8 mouse cellular contexts compared by ENCODE assay signal in genomic region chr2:37442611-37443591, GRCm38 (mm10). TPM values are rescaled to one million over a fixed set of nuclear protein-coding genes. Genes with fewer than 3 reads are reported as not detected.
DNase-seq lines count a peak whose midpoint lies in the region; ATAC-seq and TF ChIP-seq lines count a peak whose summit lies in the region.

Gene Zbtb26, minus strand, starts transcription at chr2:37443135.
Gene Zbtb6, minus strand, starts transcription at chr2:37443171.
Gene Rabgap1, plus strand, starts transcription at chr2:37443279.

- peak; percentile 96 for DNase-seq in ES-CJ7 (ENCODE audit: low read depth, low spot score)
- DNase-seq in heart, postnatal 10 days: peak; percentile 97 to 99
- DNase-seq in large intestine, adult 2 months (ENCODE audit: low read depth, low spot score): peak; percentile 92
- DNase-seq in stomach, postnatal 0 days (ENCODE audit: low spot score): peak; percentile 97

- H3K4me1 ChIP-seq in forebrain, embryonic 13.5 days: peaks cover 23% of the 10 kb centered on the region
- H3K4me1 ChIP-seq in liver, embryonic 16.5 days (ENCODE audit: control insufficient read depth, low read depth, low read length): peaks cover 12% of the 10 kb centered on the region
- peaks cover 6% of the 10 kb centered on the region; the same call in 1 of the 2 replicates for H3K4me1 ChIP-seq in neural tube, embryonic 12.5 days
- H3K4me1 ChIP-seq in stomach, postnatal 0 days (replicated peaks; ENCODE audit: control insufficient read depth, insufficient read depth): no peaks in the 10 kb centered on the region; the same call in 1 of the 2 replicates

- no peaks in the 10 kb centered on the region for H3K27me3 ChIP-seq in forebrain, embryonic 13.5 days
- H3K27me3 ChIP-seq in liver, embryonic 16.5 days (ENCODE audit: control insufficient read depth, insufficient read depth, low read depth, low read length): no peaks in the 10 kb centered on the region
- no peaks in the 10 kb centered on the region for H3K27me3 ChIP-seq in neural tube, embryonic 12.5 days (replicated peaks)
- no peaks in the 10 kb centered on the region for H3K27me3 ChIP-seq in stomach, postnatal 0 days (ENCODE audit: control insufficient read depth, insufficient read depth, low read length)

- H3K4me3 ChIP-seq in forebrain, embryonic 13.5 days: peak within 1 kb of the TSS; percentile 83
- peak within 1 kb of the TSS; percentile 87 for H3K4me3 ChIP-seq in liver, embryonic 16.5 days (ENCODE audit: low read depth, low read length)
- H3K4me3 ChIP-seq in neural tube, embryonic 12.5 days: peak within 1 kb of the TSS; percentile 84
- peak within 1 kb of the TSS; percentile 94 for H3K4me3 ChIP-seq in stomach, postnatal 0 days (ENCODE audit: low read depth, low read length)

- intact Hi-C loops in heart, postnatal 10 days (cut with DNase I): no loop called here

- peak within 1 kb of the TSS; percentile 87 for H3K4me2 ChIP-seq in forebrain, embryonic 13.5 days
- H3K4me2 ChIP-seq in liver, embryonic 16.5 days (ENCODE audit: low read depth, low read length): peak within 1 kb of the TSS; percentile 80
- H3K4me2 ChIP-seq in neural tube, embryonic 12.5 days (replicated peaks): peak within 1 kb of the TSS; percentile 74
- peak within 1 kb of the TSS; percentile 70 for H3K4me2 ChIP-seq in stomach, postnatal 0 days (replicated peaks; ENCODE audit: low read depth)

- H3K27ac ChIP-seq in forebrain, embryonic 13.5 days: peak within 1 kb of the TSS; percentile 84
- peak within 1 kb of the TSS; percentile 87 for H3K27ac ChIP-seq in liver, embryonic 16.5 days (ENCODE audit: low read length)
- peak within 1 kb of the TSS; percentile 66 for H3K27ac ChIP-seq in neural tube, embryonic 12.5 days
- H3K27ac ChIP-seq in stomach, postnatal 0 days (replicated peaks): peak within 1 kb of the TSS; percentile 94

- peak; percentile 99 for ATAC-seq in cerebellum, adult (ENCODE audit: insufficient number of reproducible peaks, low FRiP score, low TSS enrichment)
- ATAC-seq in forebrain, embryonic 13.5 days: peak; percentile 99
- ATAC-seq in liver, embryonic 16.5 days (ENCODE audit: low read depth): peak; percentile 99
- ATAC-seq in neural tube, embryonic 12.5 days (ENCODE audit: low FRiP score, low read depth): peak; percentile 99
- peak; percentile 99 for ATAC-seq in stomach, postnatal 0 days (ENCODE audit: low FRiP score, low TSS enrichment)

- TF ChIP-seq CTCF in stomach, postnatal 0 days (IDR thresholded peaks at IDR 0.05; ENCODE audit: low read depth): 0 out of 2 replicates have a peak, but pooled peaks have one; percentile 4

- H3K36me3 ChIP-seq in forebrain, embryonic 13.5 days (ENCODE audit: poor library complexity, severe bottlenecking): no peaks in the 10 kb centered on the region
- no peaks in the 10 kb centered on the region for H3K36me3 ChIP-seq in liver, embryonic 16.5 days (ENCODE audit: control insufficient read depth, insufficient read depth)
- H3K36me3 ChIP-seq in neural tube, embryonic 12.5 days: no peaks in the 10 kb centered on the region
- no peaks in the 10 kb centered on the region for H3K36me3 ChIP-seq in stomach, postnatal 0 days (ENCODE audit: control insufficient read depth, insufficient read depth, low read length)

- WGBS in forebrain, embryonic 13.5 days: under 1% methylated on average over 51 of the region's 51 CpGs
- 1% methylated on average over 51 of the region's 51 CpGs for WGBS in large intestine, adult 2 months
- WGBS in liver, embryonic 16.5 days (ENCODE audit: insufficient replicate concordance): under 1% methylated on average over 51 of the region's 51 CpGs
- WGBS in neural tube, embryonic 12.5 days: 1% methylated on average over 51 of the region's 51 CpGs
- under 1% methylated on average over 50 of the region's 51 CpGs for WGBS in stomach, postnatal 0 days

- peak within 1 kb of the TSS; percentile 96 for H3K9ac ChIP-seq in forebrain, embryonic 13.5 days
- H3K9ac ChIP-seq in liver, embryonic 16.5 days (ENCODE audit: low read depth, low read length): peak within 1 kb of the TSS; percentile 87
- H3K9ac ChIP-seq in neural tube, embryonic 12.5 days: peak within 1 kb of the TSS; percentile 90
- H3K9ac ChIP-seq in stomach, postnatal 0 days (ENCODE audit: low read length): peak within 1 kb of the TSS; percentile 98

- H3K9me3 ChIP-seq in forebrain, embryonic 13.5 days (replicated peaks): no peaks in the 10 kb centered on the region
- H3K9me3 ChIP-seq in liver, embryonic 16.5 days (replicated peaks; ENCODE audit: control insufficient read depth, low read length): no peaks in the 10 kb centered on the region
- H3K9me3 ChIP-seq in neural tube, embryonic 12.5 days: no peaks in the 10 kb centered on the region
- no peaks in the 10 kb centered on the region for H3K9me3 ChIP-seq in stomach, postnatal 0 days (ENCODE audit: control insufficient read depth, low read length)

- TF ChIP-seq EP300 in stomach, postnatal 0 days (optimal IDR thresholded peaks at IDR 0.05): no peak

RNA-seq across cellular contexts. Expression of gene Zbtb26, which starts in this region (rescaled TPM):
- 8.9 and 9.3 TPM in 2 replicates for polyA plus RNA-seq in forebrain, embryonic 13.5 days (2015; fragmentation: Nextera tagmentation; extraction: Ambion mirVana)
- total RNA-seq in heart, postnatal 10 days (2021): 1 to 10 TPM; 4.5 to 5.1 TPM
- 0.97 and 2.1 TPM in 2 replicates for polyA plus RNA-seq in large intestine, adult 2 months (2012; rRNA removed)
- polyA plus RNA-seq in liver, embryonic 16.5 days (2015; fragmentation: Nextera tagmentation; extraction: Ambion mirVana): 1.8 TPM in 2 replicates
- polyA plus RNA-seq in neural tube, embryonic 12.5 days (2016; fragmentation: Nextera tagmentation; extraction: Ambion mirVana): 10.9 and 11.3 TPM in 2 replicates
- 1.7 and 1.9 TPM in 2 replicates for polyA plus RNA-seq in stomach, postnatal 0 days (2015; fragmentation: Nextera tagmentation; extraction: Ambion mirVana)

RNA-seq across cellular contexts. Expression of gene Zbtb6, which starts in this region (rescaled TPM):
- polyA plus RNA-seq in forebrain, embryonic 13.5 days (2015; fragmentation: Nextera tagmentation; extraction: Ambion mirVana): 12.7 and 16.0 TPM in 2 replicates
- total RNA-seq in heart, postnatal 10 days (2021): 1 to 10 TPM; 6.0 to 6.2 TPM
- 2.2 and 3.3 TPM in 2 replicates for polyA plus RNA-seq in large intestine, adult 2 months (2012; rRNA removed)
- polyA plus RNA-seq in liver, embryonic 16.5 days (2015; fragmentation: Nextera tagmentation; extraction: Ambion mirVana): 2.9 and 3.1 TPM in 2 replicates
- 11.7 and 13.1 TPM in 2 replicates for polyA plus RNA-seq in neural tube, embryonic 12.5 days (2016; fragmentation: Nextera tagmentation; extraction: Ambion mirVana)
- polyA plus RNA-seq in stomach, postnatal 0 days (2015; fragmentation: Nextera tagmentation; extraction: Ambion mirVana): 3.1 and 3.2 TPM in 2 replicates

RNA-seq across cellular contexts. Expression of gene Rabgap1, which starts in this region (rescaled TPM):
- 61.9 and 63.8 TPM in 2 replicates for polyA plus RNA-seq in forebrain, embryonic 13.5 days (2015; fragmentation: Nextera tagmentation; extraction: Ambion mirVana)
- 10 to 100 TPM; 45.9 to 56.7 TPM for total RNA-seq in heart, postnatal 10 days (2021)
- 5.0 and 7.4 TPM in 2 replicates for polyA plus RNA-seq in large intestine, adult 2 months (2012; rRNA removed)
- polyA plus RNA-seq in liver, embryonic 16.5 days (2015; fragmentation: Nextera tagmentation; extraction: Ambion mirVana): 7.2 TPM in 2 replicates
- polyA plus RNA-seq in neural tube, embryonic 12.5 days (2016; fragmentation: Nextera tagmentation; extraction: Ambion mirVana): 52.7 and 61.1 TPM in 2 replicates
- polyA plus RNA-seq in stomach, postnatal 0 days (2015; fragmentation: Nextera tagmentation; extraction: Ambion mirVana): 17.3 and 17.4 TPM in 2 replicates

Comparison
In these comparisons a context has a peak if more than half of its experiments do, and no peak if none do; other contexts are left out.
1. Peak in every context shown above with its lines: DNase-seq, ATAC-seq, H3K4me3 ChIP-seq and H3K27ac ChIP-seq.